Mouse (Mus musculus): Measurements from ENCODE around the gene Rxfp3.

DNA sequence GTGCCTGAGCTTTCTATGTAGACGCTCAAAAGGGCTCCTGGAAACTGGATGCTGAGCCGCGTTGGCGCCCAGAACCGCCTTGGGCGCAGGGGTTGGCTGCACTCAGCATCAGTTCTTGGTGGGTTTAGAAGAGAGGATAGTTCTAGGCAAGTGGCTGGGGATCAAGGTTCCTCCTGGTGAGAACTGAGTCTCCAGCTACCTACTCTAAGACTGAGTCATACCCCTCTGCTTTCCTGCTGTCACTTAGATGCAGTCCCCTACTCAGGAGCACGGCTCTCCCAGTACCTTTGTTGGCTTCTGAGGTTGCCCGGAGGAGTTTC is 455 bp downstream of the Rxfp3 start:
- no peak for TF ChIP-seq CTCF (IDR thresholded peaks at IDR 0.05)
- TF ChIP-seq EP300 (IDR thresholded peaks at IDR 0.05; ENCODE audit: insufficient read depth, low read depth, low read length) = no peak
